Mouse (Mus musculus) testis, adult 2 months (tissue): ENCODE results near the gene Timeless.

ENCODE experiments used
- CTCF ChIP-seq: fragments of 200-500 bp; IDR thresholded peaks from 2 replicates; pipeline ENCODE4 v1.5.1; 2012; ENCODE audit warnings: low read depth, mild to moderate bottlenecking, inconsistent platforms, low read length, moderate library complexity; ENCODE audit not compliant: control insufficient read depth, insufficient read depth, insufficient replicate concordance
- POLR2A ChIP-seq: fragments of 200-500 bp; IDR thresholded peaks from 2 replicates; pipeline ENCODE4 v1.6.1; 2012; ENCODE audit warnings: low read depth, mild to moderate bottlenecking, inconsistent platforms, low read length, moderate library complexity; ENCODE audit not compliant: control insufficient read depth

DNA sequence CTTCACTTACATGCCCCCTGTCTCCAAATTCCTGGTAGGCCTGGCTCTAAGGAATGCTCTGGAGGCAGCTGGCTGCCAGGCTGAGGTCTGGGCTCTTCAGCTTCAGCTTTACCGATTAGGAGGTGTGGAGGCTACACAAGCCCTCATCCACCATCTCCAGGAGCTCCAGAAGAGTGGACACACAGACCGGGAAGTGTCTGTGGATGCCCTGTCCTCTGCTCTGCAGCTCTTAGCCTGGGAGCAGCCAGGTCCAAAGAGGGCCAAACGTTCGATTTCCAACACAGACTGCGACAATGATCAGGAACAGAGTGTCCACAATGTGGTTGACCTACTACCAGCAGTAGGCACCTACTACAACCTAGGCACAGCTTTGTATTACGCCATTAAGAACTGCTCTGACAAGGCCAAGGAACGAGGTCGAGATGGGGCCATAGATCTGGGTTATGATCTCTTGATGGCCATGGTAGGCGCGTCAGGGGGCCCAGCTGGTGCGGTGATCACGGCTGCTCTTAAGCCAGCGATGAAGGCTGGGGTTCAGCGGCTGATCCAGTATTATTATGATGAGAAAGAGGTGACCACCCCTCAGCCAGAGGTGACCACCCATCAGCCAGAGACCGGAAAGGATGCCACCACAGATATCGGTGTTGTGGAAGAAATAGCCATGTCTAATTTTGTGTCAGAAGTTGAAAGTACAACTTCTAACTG lies 37.5 kb downstream of the Timeless start:
- TF ChIP-seq CTCF (no peak), POLR2A (no peak)
